Mouse (Mus musculus): ENCODE results near the gene Eapp. TPM values are rescaled to one million over a fixed set of nuclear protein-coding genes. Genes with fewer than 3 reads are reported as not detected.
A peak's percentile ranks its signal among the peaks of the same experiment; 100 is the strongest.

The Eapp gene
- polyA plus RNA-seq, 1 experiment from 2014 or later: 45.7 TPM

GRCm38 (mm10) chr12:54652346-54652745 lies 43.4 kb downstream of the Eapp start:
- Histone ChIP-seq H3K4me2 (ENCODE audit: low read depth, low read length) (peak overlapping the region; percentile 43; the same call in 1 of the 2 replicates), H3K9me3 (replicated peaks; ENCODE audit: control insufficient read depth, low read length) (no peaks in the 10 kb centered on the region), H3K4me1 (ENCODE audit: control insufficient read depth, insufficient read depth, low read length) (peaks cover 28% of the 10 kb centered on the region), H3K9ac (ENCODE audit: low read length) (no peak overlapping the region), H3K27me3 (ENCODE audit: control insufficient read depth, insufficient read depth, low read length) (no peaks in the 10 kb centered on the region), H3K27ac (ENCODE audit: low read length) (no peak overlapping the region), H3K36me3 (ENCODE audit: control insufficient read depth, insufficient read depth) (no peaks in the 10 kb centered on the region), H3K4me3 (ENCODE audit: low read length) (0 out of 2 replicates have a peak overlapping the region, but pooled peaks have one; percentile 4)
- no peak for ATAC-seq (replicated peaks; ENCODE audit: extremely low read depth, insufficient read depth, low FRiP score)
- WGBS: 53% methylated on average over 12 of the region's 12 CpGs

DNA sequence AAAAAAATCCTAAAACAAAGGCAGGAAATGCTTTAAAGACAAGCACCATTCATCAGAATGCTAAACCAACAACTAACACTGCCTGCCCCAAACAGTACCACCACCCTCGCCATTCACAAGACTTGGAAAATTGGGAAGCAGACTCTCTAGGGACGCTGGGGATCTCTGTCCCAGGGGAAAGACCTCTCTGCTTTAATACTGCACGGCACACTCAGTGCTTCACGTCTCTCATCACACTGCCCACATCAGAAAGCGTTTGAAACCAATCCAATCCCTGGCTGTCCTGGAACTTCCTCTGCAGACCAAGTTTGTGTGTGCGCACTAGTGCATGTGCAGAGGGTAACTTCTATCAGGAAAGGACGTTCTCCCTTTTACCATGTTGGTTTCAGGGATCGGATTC lies 43.9 kb downstream of the Eapp start:
- H3K4me3 ChIP-seq (ENCODE audit: low read length): no peak overlapping the region
- H3K36me3 ChIP-seq (ENCODE audit: control insufficient read depth, insufficient read depth): no peaks in the 10 kb centered on the region; the same call in 1 of the 2 replicates
- no peaks in the 10 kb centered on the region for H3K9me3 ChIP-seq (replicated peaks; ENCODE audit: control insufficient read depth, low read length)
- WGBS: 43% methylated on average over 8 of the region's 8 CpGs
- peak overlapping the region; percentile 43; the same call in 1 of the 2 replicates for H3K4me2 ChIP-seq (ENCODE audit: low read depth, low read length)
- H3K27me3 ChIP-seq (ENCODE audit: control insufficient read depth, insufficient read depth, low read length): no peaks in the 10 kb centered on the region
- no peak overlapping the region for H3K9ac ChIP-seq (ENCODE audit: low read length)
- ATAC-seq (replicated peaks; ENCODE audit: extremely low read depth, insufficient read depth, low FRiP score): no peak
- H3K27ac ChIP-seq (ENCODE audit: low read length): no peak overlapping the region
- H3K4me1 ChIP-seq (ENCODE audit: control insufficient read depth, insufficient read depth, low read length): peaks cover 28% of the 10 kb centered on the region

- no peak overlapping the region for H3K9ac ChIP-seq (ENCODE audit: low read length)
- WGBS: 64% methylated on average over 1 of the region's 1 CpGs
- ATAC-seq (replicated peaks; ENCODE audit: extremely low read depth, insufficient read depth, low FRiP score): no peak
Observed at GRCm38 (mm10) chr12:54651158-54651557, 44.5 kb downstream of the Eapp start.

GRCm38 (mm10) chr12:54644947-54645346 lies 50.8 kb downstream of the Eapp start:
- WGBS: 68% methylated on average over 2 of the region's 2 CpGs
- Histone ChIP-seq H3K4me2 (ENCODE audit: low read depth, low read length) (no peak overlapping the region), H3K9ac (ENCODE audit: low read length) (no peak overlapping the region), H3K4me1 (ENCODE audit: control insufficient read depth, insufficient read depth, low read length) (no peaks in the 10 kb centered on the region), H3K9me3 (replicated peaks; ENCODE audit: control insufficient read depth, low read length) (no peaks in the 10 kb centered on the region), H3K4me3 (ENCODE audit: low read length) (no peak overlapping the region), H3K27me3 (ENCODE audit: control insufficient read depth, insufficient read depth, low read length) (no peaks in the 10 kb centered on the region), H3K27ac (ENCODE audit: low read length) (no peak overlapping the region), H3K36me3 (ENCODE audit: control insufficient read depth, insufficient read depth) (peaks cover 5% of the 10 kb centered on the region)
- no peak for ATAC-seq (replicated peaks; ENCODE audit: extremely low read depth, insufficient read depth, low FRiP score)

More at GRCm38 (mm10) chr12:54651158-54651557, 44.5 kb downstream of the Eapp start:
- no peak overlapping the region for H3K4me2 ChIP-seq (ENCODE audit: low read depth, low read length)
- no peaks in the 10 kb centered on the region for H3K27me3 ChIP-seq (ENCODE audit: control insufficient read depth, insufficient read depth, low read length)
- H3K4me1 ChIP-seq (ENCODE audit: control insufficient read depth, insufficient read depth, low read length): peaks cover 28% of the 10 kb centered on the region
- no peaks in the 10 kb centered on the region for H3K9me3 ChIP-seq (replicated peaks; ENCODE audit: control insufficient read depth, low read length)
- no peak overlapping the region for H3K4me3 ChIP-seq (ENCODE audit: low read length)
- peaks cover 2% of the 10 kb centered on the region; the same call in 1 of the 2 replicates for H3K36me3 ChIP-seq (ENCODE audit: control insufficient read depth, insufficient read depth)
- no peak overlapping the region for H3K27ac ChIP-seq (ENCODE audit: low read length)

- H3K36me3 ChIP-seq (ENCODE audit: control insufficient read depth, insufficient read depth): peaks cover 5% of the 10 kb centered on the region
- H3K9ac ChIP-seq (ENCODE audit: low read length): no peak overlapping the region
- ATAC-seq (replicated peaks; ENCODE audit: extremely low read depth, insufficient read depth, low FRiP score): no peak
- WGBS: 56% methylated on average over 5 of the region's 5 CpGs
- H3K4me1 ChIP-seq (ENCODE audit: control insufficient read depth, insufficient read depth, low read length): no peaks in the 10 kb centered on the region
- no peaks in the 10 kb centered on the region for H3K9me3 ChIP-seq (replicated peaks; ENCODE audit: control insufficient read depth, low read length)
- no peak overlapping the region for H3K4me3 ChIP-seq (ENCODE audit: low read length)
- no peak overlapping the region for H3K4me2 ChIP-seq (ENCODE audit: low read depth, low read length)
- no peak overlapping the region for H3K27ac ChIP-seq (ENCODE audit: low read length)
- no peaks in the 10 kb centered on the region for H3K27me3 ChIP-seq (ENCODE audit: control insufficient read depth, insufficient read depth, low read length)
Observed at GRCm38 (mm10) chr12:54643320-54643892, 52.3 kb downstream of the Eapp start.

DNA sequence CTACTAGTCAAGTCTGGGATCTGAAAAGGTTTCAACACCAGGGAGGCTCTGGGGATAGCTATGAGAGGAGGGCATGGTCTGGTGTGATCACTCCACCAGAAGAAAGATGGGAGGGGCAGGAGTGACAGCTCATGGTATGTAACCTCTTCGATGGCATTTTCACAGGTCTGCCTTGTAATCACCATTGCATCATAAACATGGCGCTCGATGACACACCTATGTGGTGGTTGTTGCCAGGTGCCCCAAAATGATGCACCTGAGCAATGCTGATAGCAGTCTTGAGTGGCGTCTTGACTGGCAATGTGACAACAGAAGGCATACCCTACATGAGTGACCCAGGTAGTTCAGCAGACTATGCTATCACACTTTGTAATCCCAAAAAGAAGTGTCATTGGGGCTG lies 54.3 kb downstream of the Eapp start:
- Histone ChIP-seq H3K27ac (ENCODE audit: low read length) (no peak overlapping the region), H3K9ac (ENCODE audit: low read length) (no peak overlapping the region), H3K36me3 (ENCODE audit: control insufficient read depth, insufficient read depth) (peaks cover 5% of the 10 kb centered on the region), H3K4me2 (ENCODE audit: low read depth, low read length) (no peak overlapping the region), H3K9me3 (replicated peaks; ENCODE audit: control insufficient read depth, low read length) (no peaks in the 10 kb centered on the region), H3K4me1 (ENCODE audit: control insufficient read depth, insufficient read depth, low read length) (no peaks in the 10 kb centered on the region), H3K27me3 (ENCODE audit: control insufficient read depth, insufficient read depth, low read length) (no peaks in the 10 kb centered on the region), H3K4me3 (ENCODE audit: low read length) (no peak overlapping the region)
- WGBS: 98% methylated on average over 4 of the region's 4 CpGs
- ATAC-seq (replicated peaks; ENCODE audit: extremely low read depth, insufficient read depth, low FRiP score): no peak

GRCm38 (mm10) chr12:54640259-54640658 lies 55.4 kb downstream of the Eapp start:
- no peaks in the 10 kb centered on the region for H3K4me1 ChIP-seq (ENCODE audit: control insufficient read depth, insufficient read depth, low read length)
- H3K4me2 ChIP-seq (ENCODE audit: low read depth, low read length): no peak overlapping the region
- H3K36me3 ChIP-seq (ENCODE audit: control insufficient read depth, insufficient read depth): peaks cover 2% of the 10 kb centered on the region; the same call in 1 of the 2 replicates
- no peaks in the 10 kb centered on the region for H3K27me3 ChIP-seq (ENCODE audit: control insufficient read depth, insufficient read depth, low read length)
- ATAC-seq (replicated peaks; ENCODE audit: extremely low read depth, insufficient read depth, low FRiP score): no peak
- no peak overlapping the region for H3K4me3 ChIP-seq (ENCODE audit: low read length)
- WGBS: 64% methylated on average over 6 of the region's 6 CpGs
- no peak overlapping the region for H3K27ac ChIP-seq (ENCODE audit: low read length)
- H3K9me3 ChIP-seq (replicated peaks; ENCODE audit: control insufficient read depth, low read length): no peaks in the 10 kb centered on the region
- H3K9ac ChIP-seq (ENCODE audit: low read length): no peak overlapping the region

DNA sequence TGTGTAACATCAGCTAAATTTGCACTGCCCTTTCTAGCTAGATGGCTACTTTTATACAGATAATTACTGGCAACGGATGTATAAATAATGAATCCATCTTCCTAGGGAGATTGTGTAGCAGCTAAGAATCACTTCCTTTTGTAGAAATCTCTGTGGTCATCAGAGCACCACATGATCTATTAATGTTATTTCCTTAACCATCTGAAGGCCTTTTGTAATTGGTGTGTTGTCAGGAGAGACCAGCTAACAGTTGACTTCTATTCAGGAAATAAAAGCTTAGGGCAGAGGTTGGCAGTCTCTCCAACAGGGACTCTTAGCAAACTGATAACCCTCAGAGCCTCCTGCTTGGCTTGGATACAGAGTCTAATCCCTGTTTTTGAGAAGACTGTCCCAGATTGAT lies 58.7 kb downstream of the Eapp start:
- 62% methylated on average over 1 of the region's 1 CpGs for WGBS
- Histone ChIP-seq H3K27ac (ENCODE audit: low read length) (no peak overlapping the region), H3K4me3 (ENCODE audit: low read length) (no peak overlapping the region), H3K36me3 (ENCODE audit: control insufficient read depth, insufficient read depth) (no peaks in the 10 kb centered on the region), H3K9ac (ENCODE audit: low read length) (no peak overlapping the region), H3K4me1 (ENCODE audit: control insufficient read depth, insufficient read depth, low read length) (no peaks in the 10 kb centered on the region), H3K4me2 (ENCODE audit: low read depth, low read length) (no peak overlapping the region), H3K9me3 (replicated peaks; ENCODE audit: control insufficient read depth, low read length) (no peaks in the 10 kb centered on the region), H3K27me3 (ENCODE audit: control insufficient read depth, insufficient read depth, low read length) (no peaks in the 10 kb centered on the region)
- no peak for ATAC-seq (replicated peaks; ENCODE audit: extremely low read depth, insufficient read depth, low FRiP score)

- Histone ChIP-seq H3K27ac (ENCODE audit: low read length) (no peak overlapping the region), H3K9me3 (replicated peaks; ENCODE audit: control insufficient read depth, low read length) (no peaks in the 10 kb centered on the region), H3K27me3 (ENCODE audit: control insufficient read depth, insufficient read depth, low read length) (no peaks in the 10 kb centered on the region), H3K36me3 (ENCODE audit: control insufficient read depth, insufficient read depth) (no peaks in the 10 kb centered on the region), H3K4me1 (ENCODE audit: control insufficient read depth, insufficient read depth, low read length) (no peaks in the 10 kb centered on the region), H3K9ac (ENCODE audit: low read length) (no peak overlapping the region), H3K4me2 (ENCODE audit: low read depth, low read length) (no peak overlapping the region), H3K4me3 (ENCODE audit: low read length) (no peak overlapping the region)
- no peak for ATAC-seq (replicated peaks; ENCODE audit: extremely low read depth, insufficient read depth, low FRiP score)
- 89% methylated on average over 2 of the region's 2 CpGs for WGBS
Observed at GRCm38 (mm10) chr12:54632141-54632540, 63.6 kb downstream of the Eapp start.
